Comparison of ENCODE assay signal across 15 mouse cellular contexts in genomic region chr9:54642556-54642955, GRCm38 (mm10). TPM values are rescaled to one million over a fixed set of nuclear protein-coding genes. Genes with fewer than 3 reads are reported as not detected.
DNase-seq lines count a peak whose midpoint lies in the region; TF ChIP-seq lines count a peak whose summit lies in the region.
"Had no signal": no experiment of that assay in that cellular context is flagged by ENCODE, and none has a peak within 500 bp of the region (broad histone marks: within the 10 kb centered on the region; RNA-seq: fewer than 3 reads in every experiment).

No protein-coding gene starts in this region.

- peaks cover 8% of the 10 kb centered on the region; the same call in 1 of the 2 replicates for H3K4me1 ChIP-seq in spleen, adult 2 months (ENCODE audit: control insufficient read depth, insufficient read depth, insufficient read length)
- H3K4me1 ChIP-seq: lung, embryonic 15.5 days had no signal

- H3K4me3 ChIP-seq in spleen, adult 2 months (ENCODE audit: extremely low read depth, insufficient read depth, insufficient read length), result peak overlapping the region; percentile 3; the same call in 1 of the 2 replicates
- H3K4me3 ChIP-seq: left cerebral cortex, adult 2 months; lung, embryonic 15.5 days had no signal

- no peak for TF ChIP-seq POLR2A in spleen, adult 2 months (IDR thresholded peaks at IDR 0.05; ENCODE audit: low read depth, low read length)

- no peaks in the 10 kb centered on the region for H3K36me3 ChIP-seq in spleen, adult 2 months (ENCODE audit: control insufficient read depth, insufficient read depth, low read length)
- H3K36me3 ChIP-seq: lung, embryonic 15.5 days had no signal

- 15% methylated on average over 4 of the region's 4 CpGs for WGBS in spleen, adult 2 months

- 0 out of 2 replicates have a peak overlapping the region, but pooled peaks have one; percentile 19 for H3K27ac ChIP-seq in spleen, adult 2 months (ENCODE audit: insufficient read depth, low read length)
- H3K27ac ChIP-seq: hindbrain, postnatal 0 days; left cerebral cortex, adult 2 months; lung, embryonic 15.5 days had no signal

- no peaks in the 10 kb centered on the region for H3K27me3 ChIP-seq in spleen, adult 2 months (ENCODE audit: control insufficient read depth, insufficient read depth, low read length)
- H3K27me3 ChIP-seq: lung, embryonic 15.5 days had no signal

- DNase-seq in spleen, adult 2 months (ENCODE audit: low read depth in 1 of 2, low spot score in 2 of 2), result peak in 1 of 2 experiments; percentile 23
- DNase-seq in spleen, postnatal 4 days (ENCODE audit: low spot score in 2 of 2), result no peak
- peak; percentile 73 for DNase-seq in T-cell, adult 2 months (ENCODE audit: low spot score)
- peak; percentile 67 to 71 for DNase-seq in natural killer cell, adult 2 months (ENCODE audit: low spot score in 2 of 2)
- DNase-seq in thymus, postnatal 36 days, result peak; percentile 15 to 29
- DNase-seq in cerebellum, adult 8-10 months, result no peak
- DNase-seq in embryo, embryonic 11 days, result no peak
- DNase-seq in heart, adult 18-20 months, result no peak
- DNase-seq: heart, postnatal 10 days; liver; midbrain, embryonic 14.5 days; right cerebral cortex, postnatal 4 days had no signal

- no peak for TF ChIP-seq CTCF in spleen, adult 2 months (IDR thresholded peaks at IDR 0.05; ENCODE audit: extremely low read depth, insufficient read depth, insufficient read length, insufficient replicate concordance)

RNA-seq across cellular contexts. Expression of gene Acsbg1, which starts 19.1 kb away (rescaled TPM):
- polyA plus RNA-seq in spleen, adult 2 months (2012; rRNA removed), result 3.2 and 3.7 TPM in 2 replicates
- under 1 TPM; 0.35 to 0.36 TPM for total RNA-seq in heart, adult 18-20 months (2021)

RNA-seq across cellular contexts. Expression of gene Dnaja4, which starts 56.1 kb away (rescaled TPM):
- 4.4 and 5.6 TPM in 2 replicates for polyA plus RNA-seq in spleen, adult 2 months (2012; rRNA removed)
- 10 to 100 TPM; 82.3 to 91.1 TPM for total RNA-seq in heart, adult 18-20 months (2021)

RNA-seq across cellular contexts. Expression of gene Idh3a, which starts 56.4 kb away (rescaled TPM):
- polyA plus RNA-seq in spleen, adult 2 months (2012; rRNA removed), result 10.6 TPM in 2 replicates
- 100 to 1,000 TPM; 562 to 594 TPM for total RNA-seq in heart, adult 18-20 months (2021)

Comparison
In these comparisons a context has a peak if more than half of its experiments do, and no peak if none do; other contexts are left out.
1. DNase-seq: peak in T-cell, adult 2 months (single experiment), natural killer cell, adult 2 months (2 of 2) and thymus, postnatal 36 days (2 of 2); none in spleen, postnatal 4 days (0 of 2), cerebellum, adult 8-10 months (single experiment), embryo, embryonic 11 days (single experiment) and heart, adult 18-20 months (0 of 2).